Mouse (Mus musculus): ENCODE measurements around the gene Gsdme.

The Gsdme gene

GRCm38 (mm10) chr6:50240437-50240836 lies 23.2 kb downstream of the Gsdme start:
- TF ChIP-seq NANOG (IDR thresholded peaks at IDR 0.05; ENCODE audit: borderline replicate concordance, low read length) (no peak), CTCF (conservative IDR thresholded peaks at IDR 0.05; ENCODE audit: low read length) (no peak), POU5F1 (IDR thresholded peaks at IDR 0.05; ENCODE audit: borderline replicate concordance, low read length) (no peak)
- Histone ChIP-seq H3K36me3 (ENCODE audit: insufficient read depth, low read length) (no peaks in the 10 kb centered on the region), H3K9me3 (ENCODE audit: low read length) (no peaks in the 10 kb centered on the region), H3K4me3 (replicated peaks; ENCODE audit: low read length) (no peak overlapping the region), H3K27me3 (ENCODE audit: insufficient read depth, low read length) (no peaks in the 10 kb centered on the region), H3K4me1 (replicated peaks; ENCODE audit: low read depth, low read length) (peaks cover 4% of the 10 kb centered on the region; the same call in 1 of the 2 replicates)

GRCm38 (mm10) chr6:50239902-50240301 lies 23.8 kb downstream of the Gsdme start:
- Histone ChIP-seq H3K36me3 (ENCODE audit: insufficient read depth, low read length) (no peaks in the 10 kb centered on the region), H3K9me3 (ENCODE audit: low read length) (no peaks in the 10 kb centered on the region), H3K4me3 (replicated peaks; ENCODE audit: low read length) (no peak overlapping the region), H3K27me3 (ENCODE audit: insufficient read depth, low read length) (no peaks in the 10 kb centered on the region), H3K4me1 (replicated peaks; ENCODE audit: low read depth, low read length) (peaks cover 4% of the 10 kb centered on the region; the same call in 1 of the 2 replicates)
- TF ChIP-seq POU5F1 (IDR thresholded peaks at IDR 0.05; ENCODE audit: borderline replicate concordance, low read length) (no peak), CTCF (conservative IDR thresholded peaks at IDR 0.05; ENCODE audit: low read length) (no peak), NANOG (IDR thresholded peaks at IDR 0.05; ENCODE audit: borderline replicate concordance, low read length) (no peak)

- Histone ChIP-seq H3K27me3 (ENCODE audit: insufficient read depth, low read length) (no peaks in the 10 kb centered on the region), H3K4me3 (replicated peaks; ENCODE audit: low read length) (no peak overlapping the region), H3K9me3 (ENCODE audit: low read length) (no peaks in the 10 kb centered on the region), H3K36me3 (ENCODE audit: insufficient read depth, low read length) (no peaks in the 10 kb centered on the region), H3K4me1 (replicated peaks; ENCODE audit: low read depth, low read length) (peaks cover 4% of the 10 kb centered on the region; the same call in 1 of the 2 replicates)
- TF ChIP-seq POU5F1 (IDR thresholded peaks at IDR 0.05; ENCODE audit: borderline replicate concordance, low read length), result no peak
- no peak for TF ChIP-seq CTCF (conservative IDR thresholded peaks at IDR 0.05; ENCODE audit: low read length)
- no peak for TF ChIP-seq NANOG (IDR thresholded peaks at IDR 0.05; ENCODE audit: borderline replicate concordance, low read length)
These were observed 25.7 kb downstream of the Gsdme start for GRCm38 (mm10) chr6:50237963-50238362.

- H3K9me3 ChIP-seq (ENCODE audit: low read length), result no peaks in the 10 kb centered on the region
- no peaks in the 10 kb centered on the region for H3K27me3 ChIP-seq (ENCODE audit: insufficient read depth, low read length)
- H3K36me3 ChIP-seq (ENCODE audit: insufficient read depth, low read length), result no peaks in the 10 kb centered on the region
- TF ChIP-seq POU5F1 (IDR thresholded peaks at IDR 0.05; ENCODE audit: borderline replicate concordance, low read length) (no peak), NANOG (IDR thresholded peaks at IDR 0.05; ENCODE audit: borderline replicate concordance, low read length) (no peak), CTCF (conservative IDR thresholded peaks at IDR 0.05; ENCODE audit: low read length) (peak; percentile 20; the same call in 1 of the 2 replicates)
- H3K4me3 ChIP-seq (replicated peaks; ENCODE audit: low read length), result no peak overlapping the region
- H3K4me1 ChIP-seq (replicated peaks; ENCODE audit: low read depth, low read length), result no peaks in the 10 kb centered on the region
These were observed 30.7 kb downstream of the Gsdme start for GRCm38 (mm10) chr6:50232984-50233383.

GRCm38 (mm10) chr6:50231288-50231687 lies 32.4 kb downstream of the Gsdme start:
- H3K36me3 ChIP-seq (ENCODE audit: insufficient read depth, low read length), result no peaks in the 10 kb centered on the region

DNA sequence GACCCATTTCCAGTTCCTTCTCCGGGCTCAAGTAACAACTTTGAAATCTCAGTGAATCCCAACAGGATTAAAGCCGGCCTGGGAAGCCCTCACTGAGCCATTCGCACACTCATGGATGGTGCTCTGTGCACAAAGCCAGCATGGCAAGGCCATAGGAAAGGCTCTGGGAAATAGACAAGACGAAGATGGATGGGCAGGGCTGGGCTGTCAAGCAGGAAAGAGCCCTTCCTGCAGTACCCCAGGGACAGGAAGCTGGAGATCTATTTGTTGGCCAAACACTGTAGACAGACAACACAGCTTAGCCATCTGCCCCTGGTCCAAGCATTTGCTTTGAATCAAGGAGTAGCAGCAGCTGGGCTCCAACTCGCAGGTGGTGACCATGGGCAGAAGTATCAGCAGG lies 35.5 kb downstream of the Gsdme start:
- H3K9me3 ChIP-seq (ENCODE audit: low read length), result peaks cover 21% of the 10 kb centered on the region
- no peaks in the 10 kb centered on the region for H3K27me3 ChIP-seq (ENCODE audit: insufficient read depth, low read length)
- no peaks in the 10 kb centered on the region for H3K36me3 ChIP-seq (ENCODE audit: insufficient read depth, low read length)
- no peak for TF ChIP-seq CTCF (conservative IDR thresholded peaks at IDR 0.05; ENCODE audit: low read length)
- no peak for TF ChIP-seq POU5F1 (IDR thresholded peaks at IDR 0.05; ENCODE audit: borderline replicate concordance, low read length)
- TF ChIP-seq NANOG (IDR thresholded peaks at IDR 0.05; ENCODE audit: borderline replicate concordance, low read length), result no peak
- H3K4me1 ChIP-seq (replicated peaks; ENCODE audit: low read depth, low read length), result no peaks in the 10 kb centered on the region
- H3K4me3 ChIP-seq (replicated peaks; ENCODE audit: low read length), result no peak overlapping the region

More at GRCm38 (mm10) chr6:50231288-50231687, 32.4 kb downstream of the Gsdme start:
- TF ChIP-seq NANOG (IDR thresholded peaks at IDR 0.05; ENCODE audit: borderline replicate concordance, low read length) (no peak), CTCF (conservative IDR thresholded peaks at IDR 0.05; ENCODE audit: low read length) (no peak), POU5F1 (IDR thresholded peaks at IDR 0.05; ENCODE audit: borderline replicate concordance, low read length) (no peak)
- Histone ChIP-seq H3K4me3 (replicated peaks; ENCODE audit: low read length) (no peak overlapping the region), H3K9me3 (ENCODE audit: low read length) (no peaks in the 10 kb centered on the region), H3K27me3 (ENCODE audit: insufficient read depth, low read length) (no peaks in the 10 kb centered on the region), H3K4me1 (replicated peaks; ENCODE audit: low read depth, low read length) (no peaks in the 10 kb centered on the region)

DNA sequence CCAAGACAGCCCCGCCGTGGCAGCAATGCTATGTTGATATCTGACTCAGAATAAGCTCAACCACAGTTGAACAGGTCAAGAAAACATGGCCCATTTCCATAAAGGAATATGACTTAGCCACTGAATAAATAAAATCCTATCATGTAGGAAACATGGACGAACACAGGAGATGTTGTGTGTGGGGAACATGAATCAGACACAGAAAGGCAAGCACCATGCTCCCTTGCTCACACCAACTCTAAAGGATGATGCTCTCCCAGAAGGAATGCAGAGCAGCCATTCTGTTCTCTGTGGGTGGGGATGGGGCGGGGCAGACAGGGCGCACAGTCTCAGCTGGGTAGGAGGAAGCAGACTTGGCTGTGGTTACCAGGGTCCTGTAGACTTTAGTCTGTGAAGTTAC lies 38.4 kb downstream of the Gsdme start:
- Histone ChIP-seq H3K36me3 (ENCODE audit: insufficient read depth, low read length) (no peaks in the 10 kb centered on the region), H3K4me3 (replicated peaks; ENCODE audit: low read length) (no peak overlapping the region), H3K9me3 (ENCODE audit: low read length) (peaks cover 21% of the 10 kb centered on the region), H3K4me1 (replicated peaks; ENCODE audit: low read depth, low read length) (no peaks in the 10 kb centered on the region), H3K27me3 (ENCODE audit: insufficient read depth, low read length) (no peaks in the 10 kb centered on the region)
- no peak for TF ChIP-seq POU5F1 (IDR thresholded peaks at IDR 0.05; ENCODE audit: borderline replicate concordance, low read length)
- TF ChIP-seq CTCF (conservative IDR thresholded peaks at IDR 0.05; ENCODE audit: low read length), result no peak
- TF ChIP-seq NANOG (IDR thresholded peaks at IDR 0.05; ENCODE audit: borderline replicate concordance, low read length), result no peak

DNA sequence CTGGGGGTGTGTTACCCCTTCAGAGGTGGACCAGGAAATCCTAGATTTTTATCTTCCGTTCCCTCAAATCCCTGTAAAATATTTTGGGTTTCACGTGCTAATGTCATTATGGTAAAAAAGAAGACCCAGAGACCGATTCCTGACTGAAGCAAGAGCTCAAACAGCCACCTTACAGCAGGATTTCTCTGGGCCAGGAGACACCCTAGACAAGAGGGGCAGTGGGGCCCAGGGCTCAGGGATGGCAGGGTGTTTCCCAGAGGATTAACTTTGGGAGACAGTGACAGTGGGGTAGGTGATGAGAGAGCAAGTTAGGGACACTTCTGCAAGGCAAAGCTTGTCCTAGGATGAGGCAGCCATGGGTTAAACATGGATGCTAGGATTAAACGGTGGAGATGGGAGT lies 40.1 kb downstream of the Gsdme start:
- Histone ChIP-seq H3K4me3 (replicated peaks; ENCODE audit: low read length) (no peak overlapping the region), H3K4me1 (replicated peaks; ENCODE audit: low read depth, low read length) (no peaks in the 10 kb centered on the region), H3K9me3 (ENCODE audit: low read length) (peaks cover 21% of the 10 kb centered on the region), H3K36me3 (ENCODE audit: insufficient read depth, low read length) (no peaks in the 10 kb centered on the region), H3K27me3 (ENCODE audit: insufficient read depth, low read length) (no peaks in the 10 kb centered on the region)
- no peak for TF ChIP-seq POU5F1 (IDR thresholded peaks at IDR 0.05; ENCODE audit: borderline replicate concordance, low read length)
- no peak for TF ChIP-seq NANOG (IDR thresholded peaks at IDR 0.05; ENCODE audit: borderline replicate concordance, low read length)
- TF ChIP-seq CTCF (conservative IDR thresholded peaks at IDR 0.05; ENCODE audit: low read length), result no peak

GRCm38 (mm10) chr6:50222986-50223385 lies 40.7 kb downstream of the Gsdme start:
- Histone ChIP-seq H3K36me3 (ENCODE audit: insufficient read depth, low read length) (no peaks in the 10 kb centered on the region), H3K4me3 (replicated peaks; ENCODE audit: low read length) (no peak overlapping the region), H3K4me1 (replicated peaks; ENCODE audit: low read depth, low read length) (no peaks in the 10 kb centered on the region), H3K27me3 (ENCODE audit: insufficient read depth, low read length) (no peaks in the 10 kb centered on the region), H3K9me3 (ENCODE audit: low read length) (peaks cover 21% of the 10 kb centered on the region)
- TF ChIP-seq CTCF (conservative IDR thresholded peaks at IDR 0.05; ENCODE audit: low read length) (no peak), NANOG (IDR thresholded peaks at IDR 0.05; ENCODE audit: borderline replicate concordance, low read length) (no peak), POU5F1 (IDR thresholded peaks at IDR 0.05; ENCODE audit: borderline replicate concordance, low read length) (no peak)

Measured in E14TG2a.4 (cell line).